Mouse (Mus musculus): Measurements from ENCODE around the gene Sat1.

Sat1 gene

GRCm38 (mm10) chrX:155166313-155166712 is 49.9 kb downstream of the Sat1 start:
- DNase-seq (ENCODE audit: low read depth, low spot score), result no peak

- no peak for DNase-seq (ENCODE audit: low read depth, low spot score)
Observed at GRCm38 (mm10) chrX:155163553-155163952, 52.7 kb downstream of the Sat1 start.
